Mouse (Mus musculus) bone marrow macrophage, adult 2 months (primary cell): ENCODE results near the gene AC170998.1. TPM values are rescaled to one million over a fixed set of nuclear protein-coding genes. Genes with fewer than 3 reads are reported as not detected.

Experiments used
- H3K27ac ChIP-seq: 2 replicates; pipeline ENCODE4 v1.5.1; 2012; ENCODE audit warnings: low read depth, low read length; ENCODE audit not compliant: insufficient read depth
- H3K4me1 ChIP-seq: 2 replicates; pipeline ENCODE4 v1.6.1; 2012; ENCODE audit warnings: low read length; ENCODE audit not compliant: control insufficient read depth, insufficient read depth
- H3K4me3 ChIP-seq: 2 replicates; pipeline ENCODE4 v1.5.1; 2012; ENCODE audit warnings: mild to moderate bottlenecking, low read length, moderate library complexity; ENCODE audit not compliant: insufficient read depth
- CTCF ChIP-seq: IDR thresholded peaks from 2 replicates; pipeline ENCODE4 v1.5.1; 2012; ENCODE audit warnings: low read depth, mild to moderate bottlenecking, low read length, moderate library complexity
- POLR2A ChIP-seq: IDR thresholded peaks from 2 replicates; pipeline ENCODE4 v1.6.1; 2012; ENCODE audit warnings: mild to moderate bottlenecking, low read depth, low read length, borderline replicate concordance
- polyA plus RNA-seq: library from polyadenylated mRNA; stranded (reverse); fragments of >200 nt; gene quantifications from 2 replicates; pipeline ENCODE4 v1.2.4, GENCODE M21; 2012; ENCODE audit not compliant: missing spikeins, insufficient read depth, insufficient read length

AC170998.1 gene
- polyA plus RNA-seq, 1 experiment: 4.0 TPM

DNA sequence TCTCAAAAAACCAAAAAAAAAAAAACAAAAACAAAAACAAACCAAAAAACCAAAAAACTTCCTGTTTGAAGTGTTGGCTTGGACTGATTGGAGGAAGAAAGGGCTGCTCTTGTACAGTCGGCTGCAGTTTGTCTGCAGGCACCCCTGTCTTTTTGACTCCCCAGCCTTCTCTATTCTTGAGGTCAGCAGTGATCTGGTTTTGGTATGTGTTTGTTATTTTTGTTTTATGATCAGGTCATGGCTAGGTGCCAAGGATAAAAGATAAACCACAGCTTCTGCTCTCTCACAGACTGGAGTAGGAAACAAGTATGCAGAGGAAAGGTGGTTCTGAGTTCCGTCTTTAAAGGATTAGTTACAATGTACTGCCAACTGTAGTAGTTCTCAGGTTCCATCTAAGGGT is 23.2 kb upstream of the AC170998.1 start:
- peak overlapping the region; percentile 53 for H3K27ac ChIP-seq
- H3K4me1 ChIP-seq: peaks cover 64% of the 10 kb centered on the region
- H3K4me3 ChIP-seq: no peak overlapping the region
- TF ChIP-seq POLR2A: no peak
- no peak for TF ChIP-seq CTCF

DNA sequence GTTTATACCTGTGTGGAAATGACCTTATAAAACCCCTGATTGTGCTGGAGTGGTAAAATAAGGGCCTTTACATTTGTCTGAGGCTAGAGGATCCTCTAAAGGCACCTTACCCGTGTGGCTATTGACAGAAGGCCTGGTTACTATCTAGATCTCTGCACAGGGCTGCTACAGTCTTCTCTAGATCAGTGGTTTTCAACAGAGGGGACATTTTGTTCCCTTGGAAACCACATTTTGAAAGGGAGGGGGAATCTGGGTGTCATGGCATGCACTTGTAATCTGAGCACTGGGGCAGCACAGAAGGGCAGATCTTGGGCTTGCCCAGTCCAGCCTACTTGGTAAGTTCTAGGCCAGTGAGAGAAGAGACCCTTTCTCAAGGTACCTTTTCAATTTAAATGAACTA is 19.2 kb upstream of the AC170998.1 start:
- TF ChIP-seq POLR2A (no peak), CTCF (no peak)
- Histone ChIP-seq H3K4me3 (no peak overlapping the region), H3K4me1 (peaks cover 62% of the 10 kb centered on the region), H3K27ac (peak overlapping the region; percentile 99)

DNA sequence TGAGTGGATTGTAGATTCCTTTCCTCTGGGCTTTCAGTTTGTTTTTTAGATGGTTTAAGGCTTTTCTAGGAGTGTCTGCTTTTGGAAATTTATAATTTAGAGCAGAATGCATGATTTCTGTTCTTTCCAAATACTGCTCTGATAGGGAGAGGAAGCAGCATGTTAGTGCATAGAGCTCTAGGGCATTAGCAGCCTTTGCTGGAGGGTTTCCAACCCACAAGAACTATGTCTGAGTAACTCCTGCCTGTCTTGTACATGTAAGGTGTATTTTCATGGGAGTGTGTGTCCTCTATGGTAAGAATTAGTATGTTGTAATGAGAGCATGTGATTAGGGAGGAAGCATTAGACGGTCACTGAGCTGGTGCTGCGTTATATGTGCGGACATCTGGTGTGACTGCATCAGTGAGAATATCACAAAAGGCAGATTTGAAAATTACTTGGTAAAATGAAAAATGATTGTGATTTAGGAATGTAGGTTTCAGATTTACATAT is 18.7 kb upstream of the AC170998.1 start:
- Histone ChIP-seq H3K27ac (peak overlapping the region; percentile 99), H3K4me3 (no peak overlapping the region), H3K4me1 (peaks cover 64% of the 10 kb centered on the region)
- no peak for TF ChIP-seq POLR2A
- TF ChIP-seq CTCF: no peak

DNA sequence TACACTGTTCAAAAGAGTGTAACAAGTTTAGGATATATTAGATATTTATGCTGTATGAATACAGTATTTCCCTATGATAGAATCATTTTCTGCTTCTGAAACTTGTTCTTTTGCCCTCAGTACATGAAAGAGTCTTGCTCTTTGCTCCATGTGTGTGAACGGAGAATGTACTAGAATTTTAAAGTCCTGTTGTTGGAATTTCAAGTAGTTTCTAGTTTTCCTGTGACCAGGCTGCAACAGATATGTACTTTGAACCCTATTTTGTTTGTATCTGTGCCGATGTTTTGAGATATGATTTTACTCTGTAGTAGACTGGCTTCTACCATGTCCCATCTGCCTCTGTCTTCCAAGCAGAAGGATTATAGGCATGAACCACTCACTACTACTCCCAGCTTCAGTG is 18.1 kb upstream of the AC170998.1 start:
- Histone ChIP-seq H3K4me1 (peaks cover 66% of the 10 kb centered on the region), H3K4me3 (no peak overlapping the region), H3K27ac (peak overlapping the region; percentile 99)
- TF ChIP-seq POLR2A (no peak), CTCF (no peak)

DNA sequence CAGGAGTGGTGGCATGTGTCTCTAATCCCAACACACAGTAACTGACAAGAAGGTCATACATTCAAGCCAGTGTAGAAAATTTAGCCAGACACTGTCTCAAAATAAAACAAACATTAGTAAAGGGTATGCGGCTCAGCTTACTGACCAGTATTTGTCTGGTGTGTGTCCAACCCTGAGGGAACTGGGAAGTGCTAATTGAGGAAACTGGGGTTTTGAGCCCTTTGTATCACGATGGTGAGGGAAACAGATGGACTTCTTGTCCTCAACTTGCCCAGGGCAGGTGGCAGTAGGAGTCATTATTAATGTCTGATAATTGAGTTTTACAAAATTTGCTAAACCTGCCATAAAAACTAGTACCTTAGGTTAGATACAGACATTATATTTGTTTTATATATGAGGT is 16.9 kb upstream of the AC170998.1 start:
- Histone ChIP-seq H3K27ac (peak overlapping the region; percentile 99), H3K4me1 (peaks cover 66% of the 10 kb centered on the region), H3K4me3 (no peak overlapping the region)
- TF ChIP-seq CTCF: no peak
- no peak for TF ChIP-seq POLR2A

DNA sequence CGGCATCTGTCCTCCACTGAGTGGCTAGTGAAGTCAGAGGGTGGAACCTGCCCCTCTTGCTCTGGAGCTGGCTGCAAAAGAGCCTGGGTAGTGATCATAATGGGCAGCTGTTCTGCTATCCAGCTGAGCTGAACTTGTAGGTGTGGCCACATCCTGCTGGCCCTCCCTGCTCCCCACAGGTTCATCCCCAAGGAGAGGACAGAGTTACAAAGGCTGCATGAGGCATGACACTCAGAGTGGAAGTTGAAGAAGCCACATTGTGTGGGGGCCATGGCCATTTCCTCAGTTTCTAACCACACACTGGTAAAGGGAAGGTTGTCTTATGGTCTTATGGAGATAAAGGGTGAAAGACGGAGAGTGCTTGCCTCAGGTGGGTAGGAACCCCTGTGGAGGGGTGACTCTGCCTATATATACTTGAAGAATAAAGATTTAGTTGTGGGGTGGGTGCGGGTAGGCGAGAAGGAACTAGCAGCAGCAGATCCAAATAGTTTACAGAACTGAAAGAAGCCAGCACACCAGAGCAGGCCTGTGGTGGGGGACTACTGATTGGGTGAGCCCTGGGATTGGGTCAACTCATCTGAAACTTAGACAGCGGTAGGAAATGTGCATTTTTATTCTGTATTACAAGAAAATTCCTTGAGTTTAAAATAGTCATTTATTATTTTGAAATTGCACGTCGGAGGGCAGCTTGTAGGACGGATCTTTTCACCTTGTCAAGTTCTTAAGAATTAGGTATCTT is 16.2 kb upstream of the AC170998.1 start:
- Histone ChIP-seq H3K27ac (peak overlapping the region; percentile 99), H3K4me1 (peaks cover 65% of the 10 kb centered on the region), H3K4me3 (peak overlapping the region; percentile 5)
- no peak for TF ChIP-seq POLR2A
- TF ChIP-seq CTCF: peak; percentile 16; the same call in 1 of the 2 replicates

DNA sequence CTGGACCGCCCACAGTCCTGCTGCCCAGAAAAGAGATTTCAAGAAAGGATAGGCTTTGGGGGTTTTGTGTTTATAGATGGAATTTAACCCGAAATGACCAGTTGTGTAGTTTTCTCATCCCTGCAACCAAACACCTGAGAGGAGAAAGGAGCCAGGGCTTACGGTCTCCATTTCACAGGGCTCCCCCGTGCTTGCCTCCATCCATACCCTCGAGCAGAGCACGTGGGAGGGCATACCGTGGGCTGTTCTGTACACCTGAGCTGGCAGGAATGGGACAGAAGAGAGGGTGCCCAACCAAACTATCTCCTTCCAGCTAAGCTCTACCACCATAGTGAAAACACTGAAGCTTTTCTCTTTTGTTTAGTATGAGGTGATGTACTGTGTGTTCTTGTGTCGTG is 15.6 kb upstream of the AC170998.1 start:
- peaks cover 65% of the 10 kb centered on the region for H3K4me1 ChIP-seq

DNA sequence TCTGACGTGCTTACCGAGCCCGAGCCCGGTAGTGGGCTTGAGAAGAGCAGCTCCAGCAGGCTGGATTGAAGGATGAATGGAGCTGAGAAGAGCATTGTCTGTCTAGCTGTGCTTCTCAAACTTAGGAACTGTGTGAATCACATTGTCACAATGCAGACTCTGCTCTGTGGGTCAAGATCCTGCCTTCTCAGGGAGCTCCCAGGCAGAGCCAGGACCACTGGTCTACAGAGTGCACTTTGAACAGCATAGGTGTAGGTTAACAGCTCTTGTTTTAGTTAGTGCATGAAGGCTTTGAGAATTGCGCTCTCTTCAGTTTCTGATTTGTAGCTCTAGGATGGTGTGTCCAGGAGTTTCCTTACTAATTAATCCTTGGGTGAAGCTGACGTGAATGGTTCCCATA is 14.6 kb upstream of the AC170998.1 start:
- H3K27ac ChIP-seq: no peak overlapping the region
- H3K4me3 ChIP-seq: no peak overlapping the region
- peaks cover 64% of the 10 kb centered on the region for H3K4me1 ChIP-seq
- TF ChIP-seq POLR2A: no peak
- TF ChIP-seq CTCF: no peak

More for the DNA sequence above, 15.6 kb upstream of the AC170998.1 start:
- H3K27ac ChIP-seq: peak overlapping the region; percentile 99
- H3K4me3 ChIP-seq: no peak overlapping the region
- TF ChIP-seq CTCF (no peak), POLR2A (no peak)

DNA sequence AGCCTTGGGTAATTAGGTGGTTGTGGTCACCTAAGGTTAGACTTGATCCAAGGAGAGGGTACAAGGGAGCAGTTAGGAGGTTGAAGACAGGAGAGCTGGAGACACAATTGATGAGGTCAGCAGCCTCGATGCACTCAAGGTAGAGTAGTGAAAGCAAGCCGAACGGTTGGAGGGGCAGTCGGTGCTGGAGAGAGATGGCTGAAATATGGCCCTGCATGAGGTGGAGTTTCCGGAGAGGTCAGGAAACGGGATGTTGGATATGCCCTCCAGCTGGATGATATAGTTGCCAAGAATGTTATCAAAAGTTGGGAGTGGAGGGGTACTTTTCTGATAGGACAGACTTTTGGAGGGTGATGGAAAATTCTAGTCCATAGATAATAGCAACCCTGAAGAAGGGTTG is 13.6 kb upstream of the AC170998.1 start:
- no peak overlapping the region for H3K4me3 ChIP-seq
- no peak for TF ChIP-seq CTCF
- no peak for TF ChIP-seq POLR2A
- peaks cover 64% of the 10 kb centered on the region for H3K4me1 ChIP-seq
- no peak overlapping the region for H3K27ac ChIP-seq

DNA sequence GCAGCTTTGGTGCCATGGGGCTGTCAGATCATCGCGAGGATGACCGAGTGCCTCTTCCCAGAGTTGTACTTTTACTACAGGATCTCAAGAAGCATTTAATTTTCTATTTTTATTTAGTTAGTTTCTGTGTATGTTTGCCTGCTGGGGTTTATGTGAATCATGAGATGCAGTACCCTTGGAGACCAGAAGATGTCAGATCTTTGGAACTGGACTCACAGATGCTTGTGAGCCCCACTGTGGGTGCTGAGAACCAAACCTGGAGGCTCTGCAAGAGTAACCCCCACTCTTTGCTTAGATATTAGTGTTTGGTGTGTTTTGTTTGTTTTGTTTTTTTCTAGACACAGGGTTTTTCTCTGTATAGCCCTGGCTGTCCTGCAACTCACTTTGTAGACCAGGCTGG is 11.9 kb upstream of the AC170998.1 start:
- Histone ChIP-seq H3K4me3 (no peak overlapping the region), H3K4me1 (peaks cover 59% of the 10 kb centered on the region), H3K27ac (no peak overlapping the region)
- no peak for TF ChIP-seq CTCF
- no peak for TF ChIP-seq POLR2A
